Mouse (Mus musculus): ENCODE data around the gene Prkn. TPM values are rescaled to one million over a fixed set of nuclear protein-coding genes. Genes with fewer than 3 reads are reported as not detected.

The Prkn gene
- polyA plus RNA-seq, 1 experiment from 2014 or later: 1.5 TPM

GRCm38 (mm10) chr17:11910668-11911398 is 1070.6 kb downstream of the Prkn start:
- Histone ChIP-seq H3K9ac (ENCODE audit: low read length) (no peak overlapping the region), H3K4me1 (replicated peaks; ENCODE audit: control insufficient read depth, insufficient read depth, low read length) (0 out of 2 replicates have a peak, but pooled peaks cover 2% of the 10 kb centered on the region), H3K27ac (ENCODE audit: low read depth, low read length) (no peak overlapping the region), H3K4me3 (ENCODE audit: low read depth, low read length) (no peak overlapping the region), H3K27me3 (ENCODE audit: control insufficient read depth, insufficient read depth, low read length) (peaks cover 2% of the 10 kb centered on the region; the same call in 1 of the 2 replicates), H3K4me2 (ENCODE audit: low read depth, low read length, severe bottlenecking) (no peak overlapping the region), H3K36me3 (ENCODE audit: control insufficient read depth, insufficient read depth, low read length) (no peaks in the 10 kb centered on the region), H3K9me3 (ENCODE audit: control insufficient read depth, low read length) (no peaks in the 10 kb centered on the region)
- 76% methylated on average over 8 of the region's 8 CpGs for WGBS
- no peak for ATAC-seq (replicated peaks; ENCODE audit: low FRiP score)
- no peak for DNase-seq (ENCODE audit: low spot score)

GRCm38 (mm10) chr17:11912136-11912535 is 1072.0 kb downstream of the Prkn start:
- ATAC-seq (replicated peaks; ENCODE audit: low FRiP score) (no peak), DNase-seq (ENCODE audit: low spot score) (no peak)
- Histone ChIP-seq H3K4me3 (ENCODE audit: low read depth, low read length) (no peak overlapping the region), H3K27me3 (ENCODE audit: control insufficient read depth, insufficient read depth, low read length) (peaks cover 2% of the 10 kb centered on the region; the same call in 1 of the 2 replicates), H3K4me1 (replicated peaks; ENCODE audit: control insufficient read depth, insufficient read depth, low read length) (0 out of 2 replicates have a peak, but pooled peaks cover 2% of the 10 kb centered on the region), H3K9ac (ENCODE audit: low read length) (no peak overlapping the region), H3K36me3 (ENCODE audit: control insufficient read depth, insufficient read depth, low read length) (no peaks in the 10 kb centered on the region), H3K9me3 (ENCODE audit: control insufficient read depth, low read length) (no peaks in the 10 kb centered on the region), H3K27ac (ENCODE audit: low read depth, low read length) (no peak overlapping the region), H3K4me2 (ENCODE audit: low read depth, low read length, severe bottlenecking) (no peak overlapping the region)
- WGBS: 74% methylated on average over 4 of the region's 4 CpGs

GRCm38 (mm10) chr17:11912872-11913365 is 1072.7 kb downstream of the Prkn start:
- Histone ChIP-seq H3K4me3 (ENCODE audit: low read depth, low read length) (peak overlapping the region; percentile 5; the same call in 1 of the 2 replicates), H3K9me3 (ENCODE audit: control insufficient read depth, low read length) (no peaks in the 10 kb centered on the region), H3K36me3 (ENCODE audit: control insufficient read depth, insufficient read depth, low read length) (no peaks in the 10 kb centered on the region), H3K9ac (ENCODE audit: low read length) (peak overlapping the region; percentile 35; the same call in 1 of the 2 replicates), H3K4me2 (ENCODE audit: low read depth, low read length, severe bottlenecking) (peak overlapping the region; percentile 57), H3K27me3 (ENCODE audit: control insufficient read depth, insufficient read depth, low read length) (peaks cover 2% of the 10 kb centered on the region; the same call in 1 of the 2 replicates), H3K4me1 (replicated peaks; ENCODE audit: control insufficient read depth, insufficient read depth, low read length) (0 out of 2 replicates have a peak, but pooled peaks cover 2% of the 10 kb centered on the region), H3K27ac (ENCODE audit: low read depth, low read length) (no peak overlapping the region)
- under 1% methylated on average over 19 of the region's 19 CpGs for WGBS
- 0 out of 2 replicates have a peak, but pooled peaks have one; percentile 39 for ATAC-seq (replicated peaks; ENCODE audit: low FRiP score)
- peak; percentile 67 for DNase-seq (ENCODE audit: low spot score)

GRCm38 (mm10) chr17:11913620-11914019 is 1073.4 kb downstream of the Prkn start:
- Histone ChIP-seq H3K27me3 (ENCODE audit: control insufficient read depth, insufficient read depth, low read length) (peaks cover 2% of the 10 kb centered on the region; the same call in 1 of the 2 replicates), H3K9ac (ENCODE audit: low read length) (no peak overlapping the region), H3K4me2 (ENCODE audit: low read depth, low read length, severe bottlenecking) (peak overlapping the region; percentile 57; the same call in 1 of the 2 replicates), H3K27ac (ENCODE audit: low read depth, low read length) (no peak overlapping the region), H3K9me3 (ENCODE audit: control insufficient read depth, low read length) (no peaks in the 10 kb centered on the region), H3K4me3 (ENCODE audit: low read depth, low read length) (no peak overlapping the region), H3K36me3 (ENCODE audit: control insufficient read depth, insufficient read depth, low read length) (no peaks in the 10 kb centered on the region), H3K4me1 (replicated peaks; ENCODE audit: control insufficient read depth, insufficient read depth, low read length) (0 out of 2 replicates have a peak, but pooled peaks cover 2% of the 10 kb centered on the region)
- ATAC-seq (replicated peaks; ENCODE audit: low FRiP score) (no peak; the same call in 1 of the 2 replicates), DNase-seq (ENCODE audit: low spot score) (no peak)
- 12% methylated on average over 8 of the region's 8 CpGs for WGBS

GRCm38 (mm10) chr17:11914451-11914850 is 1074.3 kb downstream of the Prkn start:
- Histone ChIP-seq H3K9ac (ENCODE audit: low read length) (no peak overlapping the region), H3K9me3 (ENCODE audit: control insufficient read depth, low read length) (no peaks in the 10 kb centered on the region), H3K4me3 (ENCODE audit: low read depth, low read length) (no peak overlapping the region), H3K36me3 (ENCODE audit: control insufficient read depth, insufficient read depth, low read length) (no peaks in the 10 kb centered on the region), H3K27me3 (ENCODE audit: control insufficient read depth, insufficient read depth, low read length) (peaks cover 2% of the 10 kb centered on the region; the same call in 1 of the 2 replicates), H3K27ac (ENCODE audit: low read depth, low read length) (no peak overlapping the region), H3K4me2 (ENCODE audit: low read depth, low read length, severe bottlenecking) (no peak overlapping the region), H3K4me1 (replicated peaks; ENCODE audit: control insufficient read depth, insufficient read depth, low read length) (0 out of 2 replicates have a peak, but pooled peaks cover 2% of the 10 kb centered on the region)
- DNase-seq (ENCODE audit: low spot score) (no peak), ATAC-seq (replicated peaks; ENCODE audit: low FRiP score) (no peak)
- WGBS: 69% methylated on average over 5 of the region's 5 CpGs

GRCm38 (mm10) chr17:11918123-11918801 is 1078.1 kb downstream of the Prkn start:
- no peak for ATAC-seq (replicated peaks; ENCODE audit: low FRiP score)

GRCm38 (mm10) chr17:11919581-11919980 is 1079.4 kb downstream of the Prkn start:
- H3K27me3 ChIP-seq (ENCODE audit: control insufficient read depth, insufficient read depth, low read length): no peaks in the 10 kb centered on the region; the same call in 1 of the 2 replicates
- H3K4me2 ChIP-seq (ENCODE audit: low read depth, low read length, severe bottlenecking): no peak overlapping the region
- H3K4me1 ChIP-seq (replicated peaks; ENCODE audit: control insufficient read depth, insufficient read depth, low read length): no peaks in the 10 kb centered on the region
- ATAC-seq (replicated peaks; ENCODE audit: low FRiP score) (no peak), DNase-seq (ENCODE audit: low spot score) (no peak)
- no peaks in the 10 kb centered on the region for H3K36me3 ChIP-seq (ENCODE audit: control insufficient read depth, insufficient read depth, low read length)
- no peak overlapping the region for H3K27ac ChIP-seq (ENCODE audit: low read depth, low read length)
- H3K4me3 ChIP-seq (ENCODE audit: low read depth, low read length): no peak overlapping the region
- no peaks in the 10 kb centered on the region for H3K9me3 ChIP-seq (ENCODE audit: control insufficient read depth, low read length)
- WGBS: 91% methylated on average over 6 of the region's 6 CpGs
- H3K9ac ChIP-seq (ENCODE audit: low read length): no peak overlapping the region

More at GRCm38 (mm10) chr17:11918123-11918801, 1078.1 kb downstream of the Prkn start:
- no peaks in the 10 kb centered on the region for H3K9me3 ChIP-seq (ENCODE audit: control insufficient read depth, low read length)
- DNase-seq (ENCODE audit: low spot score): peak; percentile 56
- no peak overlapping the region for H3K4me3 ChIP-seq (ENCODE audit: low read depth, low read length)
- 0 out of 2 replicates have a peak, but pooled peaks cover 2% of the 10 kb centered on the region for H3K4me1 ChIP-seq (replicated peaks; ENCODE audit: control insufficient read depth, insufficient read depth, low read length)
- no peak overlapping the region for H3K9ac ChIP-seq (ENCODE audit: low read length)
- 59% methylated on average over 12 of the region's 12 CpGs for WGBS
- H3K27me3 ChIP-seq (ENCODE audit: control insufficient read depth, insufficient read depth, low read length): peaks cover 2% of the 10 kb centered on the region; the same call in 1 of the 2 replicates
- no peak overlapping the region for H3K27ac ChIP-seq (ENCODE audit: low read depth, low read length)
- H3K36me3 ChIP-seq (ENCODE audit: control insufficient read depth, insufficient read depth, low read length): no peaks in the 10 kb centered on the region
- no peak overlapping the region for H3K4me2 ChIP-seq (ENCODE audit: low read depth, low read length, severe bottlenecking)

- H3K4me2 ChIP-seq (ENCODE audit: low read depth, low read length, severe bottlenecking): no peak overlapping the region
- 81% methylated on average over 9 of the region's 9 CpGs for WGBS
- no peaks in the 10 kb centered on the region for H3K4me1 ChIP-seq (replicated peaks; ENCODE audit: control insufficient read depth, insufficient read depth, low read length)
- no peak for DNase-seq (ENCODE audit: low spot score)
- no peaks in the 10 kb centered on the region for H3K9me3 ChIP-seq (ENCODE audit: control insufficient read depth, low read length)
- H3K27ac ChIP-seq (ENCODE audit: low read depth, low read length): no peak overlapping the region
- H3K9ac ChIP-seq (ENCODE audit: low read length): no peak overlapping the region
- no peak overlapping the region for H3K4me3 ChIP-seq (ENCODE audit: low read depth, low read length)
- no peaks in the 10 kb centered on the region for H3K36me3 ChIP-seq (ENCODE audit: control insufficient read depth, insufficient read depth, low read length)
- no peaks in the 10 kb centered on the region for H3K27me3 ChIP-seq (ENCODE audit: control insufficient read depth, insufficient read depth, low read length)
- no peak for ATAC-seq (replicated peaks; ENCODE audit: low FRiP score)
Measured at GRCm38 (mm10) chr17:11921026-11921425, 1080.8 kb downstream of the Prkn start.
